Mouse (Mus musculus) kidney, adult 2 months (tissue): ENCODE measurements at regions not wholly inside any gene's neighbourhood (a gene's known extent, or its start where the extent isn't known, plus 50 kb on each side); places are given as distances from the start of the nearest gene placed in this dataset.

Experiments used
- CTCF ChIP-seq: fragments of 200-500 bp; conservative IDR thresholded peaks from 2 replicates; pipeline ENCODE4 v1.5.1; 2011; ENCODE audit warnings: low read depth, mild to moderate bottlenecking, control low read depth, low read length, moderate library complexity, mixed read lengths; ENCODE audit not compliant: insufficient read depth, insufficient read length
- POLR2A ChIP-seq: fragments of 200-500 bp; IDR thresholded peaks from one replicate; pipeline ENCODE4 v1.6.1; 2011; ENCODE audit warnings: low read depth, low read length, control low read depth

- peak; percentile 71 for TF ChIP-seq CTCF
- TF ChIP-seq POLR2A = no peak
Measured at GRCm38 (mm10) chr1:75925802-75926201, 379.7 kb downstream of the Slc4a3 start.
